Mouse (Mus musculus) right cerebral cortex, postnatal 14 days (tissue): ENCODE measurements around the gene Pet100.

Source experiments
- DNase-seq: peaks from one replicate; pipeline ENCODE4 v3.0.0; 2022

The Pet100 gene

GRCm38 (mm10) chr8:3626971-3627370 is 5.6 kb downstream of the Pet100 start:
- DNase-seq, result no peak

GRCm38 (mm10) chr8:3628014-3628413 is 6.7 kb downstream of the Pet100 start:
- no peak for DNase-seq

GRCm38 (mm10) chr8:3630647-3631477 is 9.5 kb downstream of the Pet100 start, which contains the start of gene Stxbp2:
Stxbp2 (plus strand) TSS chr8:3630955.
- peak; percentile 66 for DNase-seq

- DNase-seq, result no peak
Observed at GRCm38 (mm10) chr8:3631478-3631875, 10.1 kb downstream of the Pet100 start.

- DNase-seq, result no peak
Observed at GRCm38 (mm10) chr8:3645804-3646203, 24.5 kb downstream of the Pet100 start.

- no peak for DNase-seq
Observed at GRCm38 (mm10) chr8:3646824-3647531, 25.6 kb downstream of the Pet100 start.

GRCm38 (mm10) chr8:3647561-3647960 is 26.2 kb downstream of the Pet100 start:
- no peak for DNase-seq

GRCm38 (mm10) chr8:3648268-3648667 is 26.9 kb downstream of the Pet100 start:
- no peak for DNase-seq

- no peak for DNase-seq
Observed at GRCm38 (mm10) chr8:3648990-3649389, 27.6 kb downstream of the Pet100 start.

GRCm38 (mm10) chr8:3652845-3653244 is 31.5 kb downstream of the Pet100 start:
- DNase-seq, result no peak

GRCm38 (mm10) chr8:3654726-3655508 is 33.6 kb downstream of the Pet100 start:
- DNase-seq, result no peak

GRCm38 (mm10) chr8:3655526-3655925 is 34.2 kb downstream of the Pet100 start, which contains the start of gene Retn:
Retn (plus strand) TSS chr8:3655770.
- DNase-seq, result no peak

- peak; percentile 39 for DNase-seq
Observed at GRCm38 (mm10) chr8:3656725-3657381, 35.5 kb downstream of the Pet100 start.

GRCm38 (mm10) chr8:3660889-3661288 is 39.5 kb downstream of the Pet100 start:
- no peak for DNase-seq

GRCm38 (mm10) chr8:3664405-3664804 is 43.1 kb downstream of the Pet100 start:
- no peak for DNase-seq

- DNase-seq, result no peak
Observed at GRCm38 (mm10) chr8:3665507-3665906, 44.2 kb downstream of the Pet100 start, which contains the start of gene Mcemp1. Mcemp1 (plus strand) TSS chr8:3665754.

- DNase-seq, result no peak
Observed at GRCm38 (mm10) chr8:3670388-3670787, 49.0 kb downstream of the Pet100 start.

- peak; percentile 88 for DNase-seq
Observed at GRCm38 (mm10) chr8:3671980-3672491, 50.7 kb downstream of the Pet100 start, which contains the start of gene Fcor. Fcor (minus strand) TSS chr8:3672362.

GRCm38 (mm10) chr8:3674671-3675070 is 53.3 kb downstream of the Pet100 start:
- no peak for DNase-seq
